Mouse (Mus musculus): ENCODE results near the gene Ikbkg. TPM values are rescaled to one million over a fixed set of nuclear protein-coding genes. Genes with fewer than 3 reads are reported as not detected.
"Not testable (repeated sequence)": the region's sequence is repeated elsewhere in the genome, so short reads cannot be mapped to it uniquely, and the experiment has no call there.

The Ikbkg gene
- total RNA-seq, 1 experiment from 2014 or later, result 40.7 TPM

- no peak for ATAC-seq (replicated peaks in 1 of 2; ENCODE audit: insufficient read depth in 1 of 2, low FRiP score in 2 of 2, low TSS enrichment in 1 of 2, low read depth in 1 of 2, poor library complexity in 2 of 2, severe bottlenecking in 2 of 2)
Measured at GRCm38 (mm10) chrX:74428146-74428825, 35.2 kb downstream of the Ikbkg start.

- peak; percentile 79 to 81 for ATAC-seq (replicated peaks in 1 of 2; ENCODE audit: insufficient read depth in 1 of 2, low FRiP score in 2 of 2, low TSS enrichment in 1 of 2, low read depth in 1 of 2, poor library complexity in 2 of 2, severe bottlenecking in 2 of 2)
Measured at GRCm38 (mm10) chrX:74428826-74429276, 35.8 kb downstream of the Ikbkg start, which contains the start of gene G6pdx. G6pdx (minus strand) TSS chrX:74429194.

GRCm38 (mm10) chrX:74429290-74429821 lies 36.3 kb downstream of the Ikbkg start:
- peak; percentile 47 to 52 for ATAC-seq (replicated peaks in 1 of 2; ENCODE audit: insufficient read depth in 1 of 2, low FRiP score in 2 of 2, low TSS enrichment in 1 of 2, low read depth in 1 of 2, poor library complexity in 2 of 2, severe bottlenecking in 2 of 2)

GRCm38 (mm10) chrX:74451157-74451912 lies 58.2 kb downstream of the Ikbkg start:
- peak; percentile 49 to 53; a peak in 2 of 4 replicates for ATAC-seq (replicated peaks in 1 of 2; ENCODE audit: insufficient read depth in 1 of 2, low FRiP score in 2 of 2, low TSS enrichment in 1 of 2, low read depth in 1 of 2, poor library complexity in 2 of 2, severe bottlenecking in 2 of 2)

- 0 out of 4 replicates have a peak, but pooled peaks have one; percentile 45 to 59 for ATAC-seq (replicated peaks in 1 of 2; ENCODE audit: insufficient read depth in 1 of 2, low FRiP score in 2 of 2, low TSS enrichment in 1 of 2, low read depth in 1 of 2, poor library complexity in 2 of 2, severe bottlenecking in 2 of 2)
Measured at GRCm38 (mm10) chrX:74452773-74453172, 59.7 kb downstream of the Ikbkg start.

GRCm38 (mm10) chrX:74481349-74481885 lies 88.3 kb downstream of the Ikbkg start, which contains the start of gene Gm6880:
Gm6880 (minus strand) TSS chrX:74481399.
- not testable (repeated sequence) for ATAC-seq (replicated peaks in 1 of 2; ENCODE audit: insufficient read depth in 1 of 2, low FRiP score in 2 of 2, low TSS enrichment in 1 of 2, low read depth in 1 of 2, poor library complexity in 2 of 2, severe bottlenecking in 2 of 2)

GRCm38 (mm10) chrX:74497131-74497530 lies 104.0 kb downstream of the Ikbkg start:
- ATAC-seq (replicated peaks in 1 of 2; ENCODE audit: insufficient read depth in 1 of 2, low FRiP score in 2 of 2, low TSS enrichment in 1 of 2, low read depth in 1 of 2, poor library complexity in 2 of 2, severe bottlenecking in 2 of 2), result no peak

Other genes starting within 250 kb of the Ikbkg start
- gene Tex28, start 225.5 kb upstream of the Ikbkg start, total RNA-seq (2017), result not detected in 2 replicates
- 0.50 and 0.56 TPM in 2 replicates for gene Tktl1, start 216.0 kb upstream of the Ikbkg start, total RNA-seq (2017)
- gene Flna, start 143.5 kb upstream of the Ikbkg start, total RNA-seq (2017), result 446 and 476 TPM in 2 replicates
- gene Emd, start 138.6 kb upstream of the Ikbkg start, total RNA-seq (2017), result 83.7 and 99.9 TPM in 2 replicates
- gene Rpl10, start 122.5 kb upstream of the Ikbkg start, total RNA-seq (2017), result 1,106 and 1,575 TPM in 2 replicates
- 29.6 and 50.0 TPM in 2 replicates for gene Taz, start 111.4 kb upstream of the Ikbkg start, total RNA-seq (2017)
- gene Dnase1l1, start 111.0 kb upstream of the Ikbkg start, total RNA-seq (2017), result 18.4 and 28.7 TPM in 2 replicates
- gene Atp6ap1, start 96.2 kb upstream of the Ikbkg start, total RNA-seq (2017), result 156 and 166 TPM in 2 replicates
- 34.8 and 61.8 TPM in 2 replicates for gene Gdi1, start 88.3 kb upstream of the Ikbkg start, total RNA-seq (2017)
- 36.0 and 53.9 TPM in 2 replicates for gene Fam50a, start 80.3 kb upstream of the Ikbkg start, total RNA-seq (2017)
- 6.0 and 6.2 TPM in 2 replicates for gene Plxna3, start 64.2 kb upstream of the Ikbkg start, total RNA-seq (2017)
- 19.5 and 34.1 TPM in 2 replicates for gene Lage3, start 39.7 kb upstream of the Ikbkg start, total RNA-seq (2017)
- gene Ubl4a, start 20.1 kb upstream of the Ikbkg start, total RNA-seq (2017), result 20.8 and 25.7 TPM in 2 replicates
- gene Slc10a3, start 19.9 kb upstream of the Ikbkg start, total RNA-seq (2017), result 9.7 and 11.3 TPM in 2 replicates
- gene Fam3a, start within 50 bp of the Ikbkg start, total RNA-seq (2017), result 12.6 and 15.8 TPM in 2 replicates
- gene G6pdx, start 35.9 kb downstream of the Ikbkg start, total RNA-seq (2017), result 54.5 and 63.1 TPM in 2 replicates
- gene Gm6880, start 88.1 kb downstream of the Ikbkg start, total RNA-seq (2017), result not detected in 2 replicates
- gene Olfr1326-ps1, start 181.6 kb downstream of the Ikbkg start, total RNA-seq (2017), result not detected in 2 replicates
- gene Olfr1325, start 199.4 kb downstream of the Ikbkg start, total RNA-seq (2017), result not detected in 2 replicates